Mouse (Mus musculus): Measurements from ENCODE around the gene Btf3l4. TPM values are rescaled to one million over a fixed set of nuclear protein-coding genes. Genes with fewer than 3 reads are reported as not detected.

Gene Btf3l4
- total RNA-seq, 1 experiment, result 44.6 TPM

- DNase-seq (ENCODE audit: low read depth, low spot score), result no peak
- H3K9me3 ChIP-seq (ENCODE audit: control insufficient read depth, insufficient read depth, low read depth, low read length), result no peaks in the 10 kb centered on the region
- in situ Hi-C loops (cut with MboI; ENCODE audit: low sequenced_read_pairs in 2 of 2, unreplicated experiment in 2 of 2), result no loop called here
- TF ChIP-seq ZNF384 (IDR thresholded peaks at IDR 0.05; ENCODE audit: low read depth, low read length), result no peak
- peak overlapping the region; percentile 53; the same call in 1 of the 2 replicates for H3K9ac ChIP-seq (ENCODE audit: insufficient read depth, low read depth, low read length, poor library complexity, severe bottlenecking)
- peak overlapping the region; percentile 94 for H3K4me3 ChIP-seq (ENCODE audit: insufficient read depth in 1 of 2, low read depth in 1 of 2, low read length in 2 of 2, poor library complexity in 1 of 2, severe bottlenecking in 1 of 2)
- H3K27ac ChIP-seq (ENCODE audit: insufficient read depth, low read depth, low read length, poor library complexity, severe bottlenecking), result no peak overlapping the region
- H3K36me3 ChIP-seq (ENCODE audit: control insufficient read depth, insufficient read depth, low read length, poor library complexity, severe bottlenecking), result no peaks in the 10 kb centered on the region
- peaks cover 0 to 8% of the 10 kb centered on the region in 2 experiments; a peak in 1 of 4 replicates for H3K4me1 ChIP-seq (ENCODE audit: control insufficient read depth in 2 of 2, insufficient read depth in 2 of 2, low read length in 2 of 2, poor library complexity in 1 of 2)
These were observed 2.1 kb upstream of the Btf3l4 start for GRCm38 (mm10) chr4:108835496-108835895.

- no peak for DNase-seq (ENCODE audit: low read depth, low spot score)
- Histone ChIP-seq H3K36me3 (ENCODE audit: control insufficient read depth, insufficient read depth, low read length, poor library complexity, severe bottlenecking) (no peaks in the 10 kb centered on the region), H3K4me3 (ENCODE audit: insufficient read depth in 1 of 2, low read depth in 1 of 2, low read length in 2 of 2, poor library complexity in 1 of 2, severe bottlenecking in 1 of 2) (peak overlapping the region; percentile 94), H3K9me3 (ENCODE audit: control insufficient read depth, insufficient read depth, low read depth, low read length) (no peaks in the 10 kb centered on the region), H3K27ac (ENCODE audit: insufficient read depth, low read depth, low read length, poor library complexity, severe bottlenecking) (peak overlapping the region; percentile 62), H3K9ac (ENCODE audit: insufficient read depth, low read depth, low read length, poor library complexity, severe bottlenecking) (peak overlapping the region; percentile 82), H3K4me1 (ENCODE audit: control insufficient read depth in 2 of 2, insufficient read depth in 2 of 2, low read length in 2 of 2, poor library complexity in 1 of 2) (peaks cover 0 to 8% of the 10 kb centered on the region in 2 experiments; a peak in 1 of 4 replicates)
- no peak for TF ChIP-seq ZC3H11A (IDR thresholded peaks at IDR 0.05; ENCODE audit: borderline replicate concordance, low read depth, low read length)
- no peak for TF ChIP-seq CHD2 (IDR thresholded peaks at IDR 0.05; ENCODE audit: low read depth, low read length)
- TF ChIP-seq ZNF384 (IDR thresholded peaks at IDR 0.05; ENCODE audit: low read depth, low read length), result no peak
- TF ChIP-seq HCFC1 (IDR thresholded peaks at IDR 0.05; ENCODE audit: borderline replicate concordance, insufficient read depth, low read length), result no peak
- TF ChIP-seq MAFK (IDR thresholded peaks at IDR 0.05; ENCODE audit: insufficient read depth, low read depth, low read length), result no peak
- in situ Hi-C loops (cut with MboI; ENCODE audit: low sequenced_read_pairs in 2 of 2, unreplicated experiment in 2 of 2), result no loop called here
These were observed 1.5 kb upstream of the Btf3l4 start for GRCm38 (mm10) chr4:108834971-108835311.

- in situ Hi-C loops (cut with MboI; ENCODE audit: low sequenced_read_pairs in 2 of 2, unreplicated experiment in 2 of 2), result no loop called here
- peaks cover 0 to 8% of the 10 kb centered on the region in 2 experiments; a peak in 1 of 4 replicates for H3K4me1 ChIP-seq (ENCODE audit: control insufficient read depth in 2 of 2, insufficient read depth in 2 of 2, low read length in 2 of 2, poor library complexity in 1 of 2)
- H3K9me3 ChIP-seq (ENCODE audit: control insufficient read depth, insufficient read depth, low read depth, low read length), result no peaks in the 10 kb centered on the region
- peak within 1 kb of the TSS; percentile 94 for H3K9ac ChIP-seq (ENCODE audit: insufficient read depth, low read depth, low read length, poor library complexity, severe bottlenecking)
- peak; percentile 90 for DNase-seq (ENCODE audit: low read depth, low spot score)
- no peak for TF ChIP-seq HCFC1 (IDR thresholded peaks at IDR 0.05; ENCODE audit: borderline replicate concordance, insufficient read depth, low read length)
- peak; percentile 99 for TF ChIP-seq ZNF384 (IDR thresholded peaks at IDR 0.05; ENCODE audit: low read depth, low read length)
- TF ChIP-seq MAFK (IDR thresholded peaks at IDR 0.05; ENCODE audit: insufficient read depth, low read depth, low read length), result 0 out of 2 replicates have a peak, but pooled peaks have one; percentile 40
- H3K27ac ChIP-seq (ENCODE audit: insufficient read depth, low read depth, low read length, poor library complexity, severe bottlenecking), result peak within 1 kb of the TSS; percentile 91
- peak within 1 kb of the TSS; percentile 94 to 97 for H3K4me3 ChIP-seq (ENCODE audit: insufficient read depth in 1 of 2, low read depth in 1 of 2, low read length in 2 of 2, poor library complexity in 1 of 2, severe bottlenecking in 1 of 2)
- no peaks in the 10 kb centered on the region for H3K36me3 ChIP-seq (ENCODE audit: control insufficient read depth, insufficient read depth, low read length, poor library complexity, severe bottlenecking)
These were observed 929 bp upstream of the Btf3l4 start, which contains the start of gene Txndc12 for GRCm38 (mm10) chr4:108834115-108834970. Txndc12 (plus strand) TSS chr4:108834601.

GRCm38 (mm10) chr4:108833828-108834114, 357 bp upstream of the Btf3l4 start:
- in situ Hi-C loops (cut with MboI; ENCODE audit: low sequenced_read_pairs in 2 of 2, unreplicated experiment in 2 of 2), result no loop called here
- Histone ChIP-seq H3K9me3 (ENCODE audit: control insufficient read depth, insufficient read depth, low read depth, low read length) (no peaks in the 10 kb centered on the region), H3K4me1 (ENCODE audit: control insufficient read depth in 2 of 2, insufficient read depth in 2 of 2, low read length in 2 of 2, poor library complexity in 1 of 2) (peaks cover 0 to 8% of the 10 kb centered on the region in 2 experiments; a peak in 1 of 4 replicates), H3K36me3 (ENCODE audit: control insufficient read depth, insufficient read depth, low read length, poor library complexity, severe bottlenecking) (no peaks in the 10 kb centered on the region), H3K9ac (ENCODE audit: insufficient read depth, low read depth, low read length, poor library complexity, severe bottlenecking) (peak overlapping the region; percentile 79), H3K4me3 (ENCODE audit: insufficient read depth in 1 of 2, low read depth in 1 of 2, low read length in 2 of 2, poor library complexity in 1 of 2, severe bottlenecking in 1 of 2) (peak overlapping the region; percentile 94), H3K27ac (ENCODE audit: insufficient read depth, low read depth, low read length, poor library complexity, severe bottlenecking) (peak overlapping the region; percentile 91)
- no peak for DNase-seq (ENCODE audit: low read depth, low spot score)
- TF ChIP-seq ZNF384 (IDR thresholded peaks at IDR 0.05; ENCODE audit: low read depth, low read length) (no peak), CHD2 (IDR thresholded peaks at IDR 0.05; ENCODE audit: low read depth, low read length) (0 out of 2 replicates have a peak, but pooled peaks have one; percentile 1)

- peaks cover 0 to 8% of the 10 kb centered on the region in 2 experiments; a peak in 1 of 4 replicates for H3K4me1 ChIP-seq (ENCODE audit: control insufficient read depth in 2 of 2, insufficient read depth in 2 of 2, low read length in 2 of 2, poor library complexity in 1 of 2)
- no peaks in the 10 kb centered on the region; the same call in 1 of the 2 replicates for H3K36me3 ChIP-seq (ENCODE audit: control insufficient read depth, insufficient read depth, low read length, poor library complexity, severe bottlenecking)
These were observed 2.7 kb downstream of the Btf3l4 start for GRCm38 (mm10) chr4:108830698-108831097.

More at GRCm38 (mm10) chr4:108830698-108831097, 2.7 kb downstream of the Btf3l4 start:
- in situ Hi-C loops (cut with MboI; ENCODE audit: low sequenced_read_pairs in 2 of 2, unreplicated experiment in 2 of 2), result no loop called here
- H3K4me3 ChIP-seq (ENCODE audit: insufficient read depth in 1 of 2, low read depth in 1 of 2, low read length in 2 of 2, poor library complexity in 1 of 2, severe bottlenecking in 1 of 2), result no peak overlapping the region
- no peak overlapping the region for H3K9ac ChIP-seq (ENCODE audit: insufficient read depth, low read depth, low read length, poor library complexity, severe bottlenecking)
- H3K27ac ChIP-seq (ENCODE audit: insufficient read depth, low read depth, low read length, poor library complexity, severe bottlenecking), result no peak overlapping the region
- TF ChIP-seq ZC3H11A (IDR thresholded peaks at IDR 0.05; ENCODE audit: borderline replicate concordance, low read depth, low read length) (no peak), HCFC1 (IDR thresholded peaks at IDR 0.05; ENCODE audit: borderline replicate concordance, insufficient read depth, low read length) (no peak), MAFK (IDR thresholded peaks at IDR 0.05; ENCODE audit: insufficient read depth, low read depth, low read length) (no peak), CHD2 (IDR thresholded peaks at IDR 0.05; ENCODE audit: low read depth, low read length) (no peak), ZNF384 (IDR thresholded peaks at IDR 0.05; ENCODE audit: low read depth, low read length) (no peak)
- H3K9me3 ChIP-seq (ENCODE audit: control insufficient read depth, insufficient read depth, low read depth, low read length), result no peaks in the 10 kb centered on the region
- no peak for DNase-seq (ENCODE audit: low read depth, low spot score)
